In genomic region chr15:98533035-98533531, GRCm38 (mm10) we compare ENCODE assay signal across 8 mouse cellular contexts. TPM values are rescaled to one million over a fixed set of nuclear protein-coding genes. Genes with fewer than 3 reads are reported as not detected.
DNase-seq lines count a peak whose midpoint lies in the region; ATAC-seq and TF ChIP-seq lines count a peak whose summit lies in the region.

No protein-coding gene starts in this region.

- no peaks in the 10 kb centered on the region for H3K9me3 ChIP-seq in lung, embryonic 16.5 days (ENCODE audit: control insufficient read depth, low read length)
- no peaks in the 10 kb centered on the region for H3K9me3 ChIP-seq in heart, postnatal 0 days (replicated peaks; ENCODE audit: control insufficient read depth, low read length)
- H3K9me3 ChIP-seq in midbrain, embryonic 12.5 days, result no peaks in the 10 kb centered on the region

- TF ChIP-seq CTCF in heart, postnatal 0 days (IDR thresholded peaks at IDR 0.05; ENCODE audit: low read depth), result no peak

- DNase-seq in CD4-positive, CD25-positive, alpha-beta regulatory T cell, adult 2 months (ENCODE audit: low read depth, low spot score), result peak; percentile 33
- DNase-seq in lung, postnatal 14 days, result no peak
- no peak for DNase-seq in heart, postnatal 0 days (ENCODE audit: low spot score)
- DNase-seq in left cerebral cortex, postnatal 10 days (ENCODE audit: extremely low spot score in 1 of 2, low spot score in 2 of 2), result no peak
- no peak for DNase-seq in cerebellum, postnatal 25 days

- peak overlapping the region; percentile 94 for H3K9ac ChIP-seq in lung, embryonic 16.5 days (ENCODE audit: low read length)
- H3K9ac ChIP-seq in heart, postnatal 0 days (replicated peaks; ENCODE audit: low read depth, low read length), result peak overlapping the region; percentile 91
- H3K9ac ChIP-seq in midbrain, embryonic 12.5 days (replicated peaks), result peak overlapping the region; percentile 95

- H3K4me1 ChIP-seq in lung, embryonic 16.5 days (replicated peaks; ENCODE audit: control insufficient read depth, insufficient read depth, low read length), result peaks cover 12% of the 10 kb centered on the region
- peaks cover 11% of the 10 kb centered on the region; the same call in 1 of the 2 replicates for H3K4me1 ChIP-seq in heart, postnatal 0 days (ENCODE audit: control insufficient read depth, insufficient read depth)
- H3K4me1 ChIP-seq in midbrain, embryonic 12.5 days, result peaks cover 19% of the 10 kb centered on the region

- no peak for TF ChIP-seq EP300 in heart, postnatal 0 days (IDR thresholded peaks at IDR 0.05; ENCODE audit: low read depth)

- no peak for ATAC-seq in CD4-positive, CD25-positive, alpha-beta regulatory T cell, adult 4 months
- ATAC-seq in lung, embryonic 16.5 days (ENCODE audit: low read depth), result no peak
- ATAC-seq in heart, postnatal 0 days (ENCODE audit: insufficient read depth, low read depth), result no peak
- ATAC-seq in midbrain, embryonic 12.5 days (ENCODE audit: low FRiP score, low read depth), result no peak

- H3K27ac ChIP-seq in lung, embryonic 16.5 days (ENCODE audit: low read length), result peak overlapping the region; percentile 10
- peak overlapping the region; percentile 98 for H3K27ac ChIP-seq in heart, postnatal 0 days (ENCODE audit: low read depth)
- H3K27ac ChIP-seq in midbrain, embryonic 12.5 days (replicated peaks), result no peak overlapping the region

- peaks cover 28% of the 10 kb centered on the region for H3K36me3 ChIP-seq in lung, embryonic 16.5 days (ENCODE audit: control insufficient read depth, insufficient read depth, low read length)
- peaks cover 34% of the 10 kb centered on the region for H3K36me3 ChIP-seq in heart, postnatal 0 days (replicated peaks; ENCODE audit: control insufficient read depth, insufficient read depth, low read length)
- H3K36me3 ChIP-seq in midbrain, embryonic 12.5 days, result peaks cover 39% of the 10 kb centered on the region

- H3K4me2 ChIP-seq in lung, embryonic 16.5 days (ENCODE audit: low read depth, low read length), result peak overlapping the region; percentile 77
- H3K4me2 ChIP-seq in heart, postnatal 0 days (ENCODE audit: low read depth, low read length), result peak overlapping the region; percentile 90
- H3K4me2 ChIP-seq in midbrain, embryonic 12.5 days (replicated peaks), result peak overlapping the region; percentile 91

- under 1% methylated on average over 18 of the region's 18 CpGs for WGBS in lung, embryonic 16.5 days
- under 1% methylated on average over 18 of the region's 18 CpGs for WGBS in heart, postnatal 0 days
- WGBS in midbrain, embryonic 12.5 days, result under 1% methylated on average over 18 of the region's 18 CpGs

- H3K27me3 ChIP-seq in lung, embryonic 16.5 days (ENCODE audit: control insufficient read depth, insufficient read depth, low read depth, low read length), result no peaks in the 10 kb centered on the region
- H3K27me3 ChIP-seq in heart, postnatal 0 days (ENCODE audit: control insufficient read depth, insufficient read depth, low read length), result no peaks in the 10 kb centered on the region
- H3K27me3 ChIP-seq in midbrain, embryonic 12.5 days, result no peaks in the 10 kb centered on the region

- intact Hi-C loops in left cerebral cortex, postnatal 10 days (cut with DNase I), result no loop called here

- peak overlapping the region; percentile 92 for H3K4me3 ChIP-seq in lung, embryonic 16.5 days (ENCODE audit: low read length)
- H3K4me3 ChIP-seq in heart, postnatal 0 days (ENCODE audit: low read depth, low read length), result peak overlapping the region; percentile 92
- H3K4me3 ChIP-seq in midbrain, embryonic 12.5 days, result peak overlapping the region; percentile 88

RNA-seq across cellular contexts. Expression of gene Kansl2, which starts 1.0 kb away (rescaled TPM):
- polyA plus RNA-seq in CD4-positive, CD25-positive, alpha-beta regulatory T cell, adult 4 months (2017; shearing (Covaris generic)), result 10 to 100 TPM; 27.2 to 36.2 TPM
- polyA plus RNA-seq in lung, embryonic 16.5 days (2015; fragmentation: Nextera tagmentation; extraction: Ambion mirVana), result 86.3 and 89.9 TPM in 2 replicates
- 58.7 and 62.3 TPM in 2 replicates for total RNA-seq in heart, postnatal 0 days (2014; rRNA removed; ENCODE audit: low replicate concordance)
- polyA plus RNA-seq in heart, postnatal 0 days (2015; fragmentation: Nextera tagmentation; extraction: Ambion mirVana), result 60.7 and 73.1 TPM in 2 replicates
- 171 and 175 TPM in 2 replicates for polyA plus RNA-seq in midbrain, embryonic 12.5 days (2016; fragmentation: Nextera tagmentation; extraction: Ambion mirVana)
- total RNA-seq in left cerebral cortex, postnatal 10 days (2021), result 10 to 100 TPM; 62.2 to 64.0 TPM

RNA-seq across cellular contexts. Expression of gene Ccnt1, which starts 37.6 kb away (rescaled TPM):
- 100 to 1,000 TPM; 103 to 104 TPM for polyA plus RNA-seq in CD4-positive, CD25-positive, alpha-beta regulatory T cell, adult 4 months (2017; shearing (Covaris generic))
- polyA plus RNA-seq in lung, embryonic 16.5 days (2015; fragmentation: Nextera tagmentation; extraction: Ambion mirVana), result 51.6 and 64.2 TPM in 2 replicates
- total RNA-seq in heart, postnatal 0 days (2014; rRNA removed; ENCODE audit: low replicate concordance), result 20.0 and 32.8 TPM in 2 replicates
- 21.4 and 22.3 TPM in 2 replicates for polyA plus RNA-seq in heart, postnatal 0 days (2015; fragmentation: Nextera tagmentation; extraction: Ambion mirVana)
- 63.3 and 63.9 TPM in 2 replicates for polyA plus RNA-seq in midbrain, embryonic 12.5 days (2016; fragmentation: Nextera tagmentation; extraction: Ambion mirVana)
- total RNA-seq in left cerebral cortex, postnatal 10 days (2021), result 10 to 100 TPM; 42.0 to 50.2 TPM

RNA-seq across cellular contexts. Expression of gene 4930415O20Rik, which starts 37.7 kb away (rescaled TPM):
- not detected for polyA plus RNA-seq in CD4-positive, CD25-positive, alpha-beta regulatory T cell, adult 4 months (2017; shearing (Covaris generic))
- polyA plus RNA-seq in lung, embryonic 16.5 days (2015; fragmentation: Nextera tagmentation; extraction: Ambion mirVana), result not detected in 2 replicates
- not detected in 2 replicates for total RNA-seq in heart, postnatal 0 days (2014; rRNA removed; ENCODE audit: low replicate concordance)
- polyA plus RNA-seq in heart, postnatal 0 days (2015; fragmentation: Nextera tagmentation; extraction: Ambion mirVana), result 0.30 TPM in 1 of 2 replicates, not detected in the other
- not detected in 2 replicates for polyA plus RNA-seq in midbrain, embryonic 12.5 days (2016; fragmentation: Nextera tagmentation; extraction: Ambion mirVana)
- total RNA-seq in left cerebral cortex, postnatal 10 days (2021), result not detected

RNA-seq across cellular contexts. Expression of gene Olfr279, which starts 40.9 kb away (rescaled TPM):
- polyA plus RNA-seq in CD4-positive, CD25-positive, alpha-beta regulatory T cell, adult 4 months (2017; shearing (Covaris generic)), result not detected
- not detected in 2 replicates for polyA plus RNA-seq in lung, embryonic 16.5 days (2015; fragmentation: Nextera tagmentation; extraction: Ambion mirVana)
- total RNA-seq in heart, postnatal 0 days (2014; rRNA removed; ENCODE audit: low replicate concordance), result not detected in 2 replicates
- not detected in 2 replicates for polyA plus RNA-seq in heart, postnatal 0 days (2015; fragmentation: Nextera tagmentation; extraction: Ambion mirVana)
- not detected in 2 replicates for polyA plus RNA-seq in midbrain, embryonic 12.5 days (2016; fragmentation: Nextera tagmentation; extraction: Ambion mirVana)
- not detected for total RNA-seq in left cerebral cortex, postnatal 10 days (2021)

RNA-seq across cellular contexts. Expression of gene Lalba, which starts 50.6 kb away (rescaled TPM):
- under 1 TPM in 1 of 2 experiments, not detected in 1; 0.56 TPM for polyA plus RNA-seq in CD4-positive, CD25-positive, alpha-beta regulatory T cell, adult 4 months (2017; shearing (Covaris generic))
- polyA plus RNA-seq in lung, embryonic 16.5 days (2015; fragmentation: Nextera tagmentation; extraction: Ambion mirVana), result 0.39 and 0.82 TPM in 2 replicates
- total RNA-seq in heart, postnatal 0 days (2014; rRNA removed; ENCODE audit: low replicate concordance), result not detected in 2 replicates
- polyA plus RNA-seq in heart, postnatal 0 days (2015; fragmentation: Nextera tagmentation; extraction: Ambion mirVana), result 0.26 and 0.36 TPM in 2 replicates
- not detected in 2 replicates for polyA plus RNA-seq in midbrain, embryonic 12.5 days (2016; fragmentation: Nextera tagmentation; extraction: Ambion mirVana)
- total RNA-seq in left cerebral cortex, postnatal 10 days (2021), result not detected
